Mouse (Mus musculus) kidney, postnatal 25 days (tissue): ENCODE results near the gene Tppp2.
"Not testable (repeated sequence)": the region's sequence is repeated elsewhere in the genome, so short reads cannot be mapped to it uniquely, and the experiment has no call there.

Source experiments
- DNase-seq, 2 experiments: peaks; one replicate each; pipeline ENCODE4 v3.0.0; 2021; ENCODE audit warnings: mixed read lengths in 2 of 2

Gene Tppp2

GRCm38 (mm10) chr14:51912391-51913061 lies 5.7 kb upstream of the Tppp2 start:
- peak; percentile 36 to 53 for DNase-seq

GRCm38 (mm10) chr14:51913062-51913959 lies 4.9 kb upstream of the Tppp2 start:
- peak; percentile 87 to 95 for DNase-seq

GRCm38 (mm10) chr14:51913960-51914762 lies 4.1 kb upstream of the Tppp2 start, which contains the start of gene Ndrg2:
Gene Ndrg2 (minus strand): TSS chr14:51914158.
- DNase-seq: peak; percentile 79 to 91

- no peak for DNase-seq
Measured at GRCm38 (mm10) chr14:51915030-51915429, 3.2 kb upstream of the Tppp2 start.

- no peak for DNase-seq
Measured at GRCm38 (mm10) chr14:51916539-51916938, 1.7 kb upstream of the Tppp2 start.

- DNase-seq: no peak
Measured at GRCm38 (mm10) chr14:51918966-51919365, 741 bp downstream of the Tppp2 start.

GRCm38 (mm10) chr14:51921759-51922570 lies 3.7 kb downstream of the Tppp2 start:
- DNase-seq: no peak

- DNase-seq: no peak
Measured at GRCm38 (mm10) chr14:51922571-51922865, 4.3 kb downstream of the Tppp2 start, which contains the start of gene Rnase13. Gene Rnase13 (minus strand): TSS chr14:51922773.

- DNase-seq: no peak
Measured at GRCm38 (mm10) chr14:51922910-51923309, 4.7 kb downstream of the Tppp2 start.

GRCm38 (mm10) chr14:51923492-51923891 lies 5.3 kb downstream of the Tppp2 start:
- DNase-seq: peak in 1 of 2 experiments; percentile 19

- DNase-seq: not testable (repeated sequence)
Measured at GRCm38 (mm10) chr14:51926930-51927329, 8.7 kb downstream of the Tppp2 start.

GRCm38 (mm10) chr14:51929309-51929943 lies 11.2 kb downstream of the Tppp2 start:
- DNase-seq: peak; percentile 63 to 78

GRCm38 (mm10) chr14:51929968-51930367 lies 11.7 kb downstream of the Tppp2 start:
- no peak for DNase-seq

GRCm38 (mm10) chr14:51930824-51931223 lies 12.6 kb downstream of the Tppp2 start:
- peak; percentile 74 to 83 for DNase-seq

GRCm38 (mm10) chr14:51932092-51933020 lies 14.1 kb downstream of the Tppp2 start:
- no peak for DNase-seq

- DNase-seq: no peak
Measured at GRCm38 (mm10) chr14:51939005-51939404, 20.8 kb downstream of the Tppp2 start.

GRCm38 (mm10) chr14:51940944-51941560 lies 22.8 kb downstream of the Tppp2 start:
- peak; percentile 65 to 78 for DNase-seq

- DNase-seq: no peak
Measured at GRCm38 (mm10) chr14:51941577-51941976, 23.4 kb downstream of the Tppp2 start.

GRCm38 (mm10) chr14:51942236-51942635 lies 24.0 kb downstream of the Tppp2 start:
- no peak for DNase-seq

- DNase-seq: no peak
Measured at GRCm38 (mm10) chr14:51943336-51943735, 25.1 kb downstream of the Tppp2 start.
